ENCODE assay signal across 9 mouse cellular contexts in the genomic region with DNA sequence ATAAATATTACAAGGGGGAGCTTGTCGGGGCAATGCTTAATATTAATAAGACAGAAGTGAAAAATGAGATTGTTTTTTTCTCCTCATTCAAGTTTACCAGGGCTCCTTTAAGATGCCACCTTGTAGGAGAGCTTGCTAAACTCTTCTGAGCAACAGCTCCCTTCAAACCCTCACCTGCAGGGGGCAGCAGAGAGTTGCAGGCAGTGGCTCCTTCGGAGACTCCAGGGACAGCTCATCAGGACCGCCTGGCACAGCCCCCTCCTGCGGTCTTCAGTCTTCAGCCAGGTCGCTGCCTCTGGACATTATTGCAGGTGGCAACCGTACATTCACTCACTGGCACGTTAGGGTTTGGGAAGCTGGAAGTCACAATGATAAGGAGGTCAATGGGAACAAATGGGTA. TPM values are rescaled to one million over a fixed set of nuclear protein-coding genes. Genes with fewer than 3 reads are reported as not detected.
DNase-seq lines count a peak whose midpoint lies in the region; ATAC-seq and TF ChIP-seq lines count a peak whose summit lies in the region.
"Had no signal": no experiment of that assay in that cellular context is flagged by ENCODE, and none has a peak within 500 bp of the region (broad histone marks: within the 10 kb centered on the region; RNA-seq: fewer than 3 reads in every experiment).

No protein-coding gene starts in this region.

- H3K9ac ChIP-seq in intestine, postnatal 0 days (ENCODE audit: low read depth, low read length), result no peak overlapping the region
- H3K9ac ChIP-seq in intestine, embryonic 15.5 days, result no peak overlapping the region
- no peak overlapping the region for H3K9ac ChIP-seq in liver, adult 2 months (ENCODE audit: low read depth, low read length)
- H3K9ac ChIP-seq: embryonic facial prominence, embryonic 15.5 days had no signal

- no peak for TF ChIP-seq POLR2A in liver, adult 2 months (IDR thresholded peaks at IDR 0.05; ENCODE audit: extremely low read depth, insufficient read depth, low read length)

- no peak for ATAC-seq in intestine, postnatal 0 days
- no peak for ATAC-seq in intestine, embryonic 15.5 days
- ATAC-seq in hematopoietic stem cell, adult 5-6 weeks (replicated peaks in 1 of 2; ENCODE audit: insufficient read depth in 1 of 2, low FRiP score in 2 of 2, low TSS enrichment in 1 of 2, low read depth in 1 of 2, poor library complexity in 2 of 2, severe bottlenecking in 2 of 2), result peak; percentile 67 to 71; a peak in 3 of 4 replicates

- TF ChIP-seq CTCF in intestine, postnatal 0 days (IDR thresholded peaks at IDR 0.05; ENCODE audit: low read depth), result peak; percentile 90
- peak; percentile 90 for TF ChIP-seq CTCF in liver, adult 2 months (IDR thresholded peaks at IDR 0.05; ENCODE audit: low read depth, low read length)

- WGBS in intestine, postnatal 0 days, result 24% methylated on average over 7 of the region's 7 CpGs
- WGBS in intestine, embryonic 15.5 days, result 21% methylated on average over 7 of the region's 7 CpGs
- 17% methylated on average over 7 of the region's 7 CpGs for WGBS in liver, adult 2 months

- DNase-seq in adrenal gland, postnatal 14 days, result peak; percentile 90
- DNase-seq in embryo, embryonic 9.5 days (ENCODE audit: extremely low spot score), result peak; percentile 77
- DNase-seq in liver, adult 2 months (ENCODE audit: extremely low read depth, low read depth, low spot score), result peak; percentile 40
- peak; percentile 77 for DNase-seq in ovary, postnatal 36 days (ENCODE audit: low spot score)
- peak; percentile 80 to 83 for DNase-seq in thymus, postnatal 36 days

- no peaks in the 10 kb centered on the region for H3K4me1 ChIP-seq in intestine, postnatal 0 days (replicated peaks; ENCODE audit: control insufficient read depth, insufficient read depth, low read length)
- H3K4me1 ChIP-seq in intestine, embryonic 15.5 days (replicated peaks), result no peaks in the 10 kb centered on the region; the same call in 1 of the 2 replicates
- no peaks in the 10 kb centered on the region for H3K4me1 ChIP-seq in liver, adult 2 months (ENCODE audit: control insufficient read depth, insufficient read depth, low read length)

- no peak overlapping the region for H3K27ac ChIP-seq in intestine, postnatal 0 days (ENCODE audit: low read depth, low read length)
- H3K27ac ChIP-seq in intestine, embryonic 15.5 days, result no peak overlapping the region
- H3K27ac ChIP-seq in liver, adult 2 months (replicated peaks; ENCODE audit: insufficient read depth, low read depth, low read length), result no peak overlapping the region
- H3K27ac ChIP-seq: embryonic facial prominence, embryonic 15.5 days had no signal

- no peaks in the 10 kb centered on the region for H3K9me3 ChIP-seq in intestine, postnatal 0 days (ENCODE audit: control insufficient read depth)
- H3K9me3 ChIP-seq in intestine, embryonic 15.5 days, result no peaks in the 10 kb centered on the region
- H3K9me3 ChIP-seq: embryonic facial prominence, embryonic 15.5 days had no signal

- H3K27me3 ChIP-seq in intestine, postnatal 0 days (replicated peaks; ENCODE audit: control insufficient read depth, insufficient read depth, low read length), result no peaks in the 10 kb centered on the region
- no peaks in the 10 kb centered on the region for H3K27me3 ChIP-seq in intestine, embryonic 15.5 days (replicated peaks)
- H3K27me3 ChIP-seq in liver, adult 2 months (ENCODE audit: control insufficient read depth, insufficient read depth, low read length), result no peaks in the 10 kb centered on the region

- H3K79me2 ChIP-seq in liver, adult 2 months (ENCODE audit: control insufficient read depth, insufficient read depth, low read length), result no peaks in the 10 kb centered on the region

- H3K4me3 ChIP-seq in intestine, postnatal 0 days (ENCODE audit: low read depth, low read length), result no peak overlapping the region
- no peak overlapping the region for H3K4me3 ChIP-seq in intestine, embryonic 15.5 days (replicated peaks)
- no peak overlapping the region for H3K4me3 ChIP-seq in liver, adult 2 months (ENCODE audit: insufficient read depth, low read depth, low read length)
- H3K4me3 ChIP-seq: embryonic facial prominence, embryonic 15.5 days had no signal

- H3K4me2 ChIP-seq in intestine, postnatal 0 days (replicated peaks; ENCODE audit: low read depth), result no peak overlapping the region
- no peak overlapping the region for H3K4me2 ChIP-seq in intestine, embryonic 15.5 days (replicated peaks)
- H3K4me2 ChIP-seq: embryonic facial prominence, embryonic 15.5 days had no signal

- H3K36me3 ChIP-seq in intestine, postnatal 0 days (ENCODE audit: control insufficient read depth, insufficient read depth), result no peaks in the 10 kb centered on the region
- no peaks in the 10 kb centered on the region for H3K36me3 ChIP-seq in intestine, embryonic 15.5 days
- H3K36me3 ChIP-seq in liver, adult 2 months (ENCODE audit: control insufficient read depth, insufficient read depth, low read length), result no peaks in the 10 kb centered on the region
- H3K36me3 ChIP-seq: embryonic facial prominence, embryonic 15.5 days had no signal

RNA-seq across cellular contexts. Expression of gene Erg, which starts 18.9 kb away (rescaled TPM):
- polyA plus RNA-seq in intestine, postnatal 0 days (2015; fragmentation: Nextera tagmentation; extraction: Ambion mirVana), result 2.0 and 2.4 TPM in 2 replicates
- polyA plus RNA-seq in intestine, embryonic 15.5 days (2015; fragmentation: Nextera tagmentation; extraction: Ambion mirVana), result 4.0 and 4.9 TPM in 2 replicates
- total RNA-seq in adrenal gland, postnatal 14 days (2021), result 26.2 and 34.2 TPM in 2 replicates
- 247 and 272 TPM in 2 replicates for total RNA-seq in hematopoietic stem cell, adult 5-6 weeks (2017)
- total RNA-seq in liver, adult 2 months (2014; rRNA removed), result 5.0 and 5.6 TPM in 2 replicates
- 4.5 and 4.8 TPM in 2 replicates for polyA plus RNA-seq in liver, adult 2 months (2012; rRNA removed)

Comparison
In these comparisons a context has a peak if more than half of its experiments do, and no peak if none do; other contexts are left out.
1. ATAC-seq: peak in hematopoietic stem cell, adult 5-6 weeks (2 of 2); none in intestine, postnatal 0 days (single experiment) and intestine, embryonic 15.5 days (single experiment).
2. DNase-seq: peak in every context shown above with its lines; median percentile 90 in adrenal gland, postnatal 14 days; 82 in thymus, postnatal 36 days; 77 in embryo, embryonic 9.5 days; 77 in ovary, postnatal 36 days; 40 in liver, adult 2 months.